Mouse (Mus musculus) lung, postnatal 0 days (tissue): ENCODE measurements around the gene Gse1.

Experiments
- CTCF ChIP-seq: IDR thresholded peaks from 2 replicates; pipeline ENCODE4 v1.5.1; 2016; ENCODE audit warnings: antibody characterized with exemption, mild to moderate bottlenecking
- EP300 ChIP-seq: IDR thresholded peaks from 2 replicates; pipeline ENCODE4 v1.6.1; 2016; ENCODE audit warnings: antibody characterized with exemption, mild to moderate bottlenecking, control low read depth

DNA sequence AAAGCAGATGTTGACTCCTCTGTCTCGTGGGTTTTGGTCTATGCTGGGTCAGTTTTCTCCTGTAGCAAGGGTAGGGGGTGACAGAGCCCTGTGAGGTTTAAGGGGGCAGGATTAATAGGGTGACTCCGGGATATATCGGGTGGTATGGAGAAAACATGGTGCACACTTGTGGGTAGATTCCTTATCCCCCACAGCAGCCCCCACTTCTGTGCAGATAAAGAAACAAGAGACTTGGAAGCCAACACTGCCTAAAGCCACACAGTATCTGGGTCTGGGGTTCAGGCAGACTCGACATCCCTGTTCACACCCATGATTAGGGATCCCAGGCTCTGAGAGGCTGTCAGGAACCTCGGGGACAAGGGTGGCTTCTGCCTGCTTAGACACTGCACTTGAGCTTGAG, 192.0 kb downstream of the Gse1 start:
- TF ChIP-seq CTCF (no peak), EP300 (no peak)
